Mouse (Mus musculus) kidney, adult 2 months (tissue): ENCODE data around the gene Ube2r2. TPM values are rescaled to one million over a fixed set of nuclear protein-coding genes. Genes with fewer than 3 reads are reported as not detected.

Experiments
- DNase-seq: peaks from one replicate; pipeline ENCODE4 v3.0.0; 2021
- H3K27ac ChIP-seq: fragments of 200-500 bp; 2 replicates; pipeline ENCODE4 v1.5.1; 2012; ENCODE audit warnings: low read depth, low read length, control low read depth, inconsistent platforms; ENCODE audit not compliant: insufficient read depth
- H3K27me3 ChIP-seq: fragments of 200-500 bp; replicated peaks from 2 replicates; pipeline ENCODE4 v1.6.1; 2012; ENCODE audit warnings: mild to moderate bottlenecking, moderate library complexity, low read length, inconsistent platforms; ENCODE audit not compliant: control insufficient read depth, insufficient read depth
- H3K36me3 ChIP-seq: fragments of 200-500 bp; 2 replicates; pipeline ENCODE4 v1.6.1; 2012; ENCODE audit warnings: mild to moderate bottlenecking, moderate library complexity, low read length, inconsistent platforms; ENCODE audit not compliant: control insufficient read depth, insufficient read depth
- H3K4me1 ChIP-seq: fragments of 200-500 bp; 2 replicates; pipeline ENCODE4 v1.6.1; 2011; ENCODE audit warnings: low read length; ENCODE audit not compliant: control insufficient read depth, insufficient read depth
- H3K4me3 ChIP-seq: fragments of 200-500 bp; 2 replicates; pipeline ENCODE4 v1.5.1; 2011; ENCODE audit warnings: mild to moderate bottlenecking, low read depth, low read length, control low read depth; ENCODE audit not compliant: insufficient read depth
- CTCF ChIP-seq: fragments of 200-500 bp; conservative IDR thresholded peaks from 2 replicates; pipeline ENCODE4 v1.5.1; 2011; ENCODE audit warnings: low read depth, mild to moderate bottlenecking, control low read depth, low read length, moderate library complexity, mixed read lengths; ENCODE audit not compliant: insufficient read depth, insufficient read length
- POLR2A ChIP-seq: fragments of 200-500 bp; IDR thresholded peaks from one replicate; pipeline ENCODE4 v1.6.1; 2011; ENCODE audit warnings: low read depth, low read length, control low read depth
- WGBS: fragments of 180-500 bp; shearing (Covaris S2); methylation state at CpG from one replicate; pipeline ENCODE4 v1.1.7; 2018; 5-methylcytosine and 5-hydroxymethylcytosine counted together
- polyA plus RNA-seq: library from polyadenylated mRNA; depleted of rRNA; stranded (reverse); fragments of >200 nt; gene quantifications from 2 replicates; pipeline ENCODE4 v1.2.3, GENCODE M21; 2012; rRNA removed

Ube2r2 gene
- polyA plus RNA-seq: 59.7 and 67.4 TPM in 2 replicates

DNA sequence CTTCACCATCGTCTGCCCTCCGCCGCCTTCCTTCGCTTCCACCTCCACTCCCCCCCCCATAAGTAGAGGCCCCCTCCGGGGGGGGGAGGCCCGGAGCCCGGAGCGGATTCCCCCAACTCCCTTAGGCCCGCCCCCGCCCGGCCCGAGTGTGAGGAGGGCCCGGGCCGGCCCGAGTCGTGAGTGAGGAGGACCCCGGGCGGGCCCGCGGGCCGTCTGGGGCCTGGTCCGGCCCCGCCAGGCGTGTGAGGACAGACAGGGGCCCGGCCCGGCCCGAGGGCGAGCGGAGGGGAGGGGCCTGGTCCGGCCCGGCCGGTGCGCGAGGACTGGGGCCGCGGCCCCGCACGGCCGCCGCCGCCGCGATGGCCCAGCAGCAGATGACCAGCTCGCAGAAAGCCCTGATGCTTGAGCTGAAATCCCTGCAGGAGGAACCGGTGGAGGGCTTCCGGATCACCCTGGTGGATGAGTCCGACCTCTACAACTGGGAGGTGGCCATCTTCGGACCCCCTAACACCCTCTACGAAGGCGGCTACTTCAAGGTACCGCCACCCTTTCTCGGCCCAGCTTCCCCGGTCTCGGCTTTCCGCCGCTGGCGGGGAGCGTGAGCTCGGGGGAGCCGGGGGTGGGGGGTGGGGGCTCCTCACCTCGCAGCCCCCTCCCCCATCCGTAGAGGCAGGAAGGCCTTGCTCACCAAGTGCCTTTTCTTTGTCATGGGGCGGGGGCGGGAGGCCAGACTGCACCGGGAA, at the start of gene Ube2r2:
Gene Ube2r2, plus strand, starts transcription at position 33 of the 743 bp plus-strand sequence.
- peak within 1 kb of the TSS; percentile 88 for H3K27ac ChIP-seq
- no peaks in the 10 kb centered on the region for H3K27me3 ChIP-seq
- TF ChIP-seq POLR2A: no peak
- TF ChIP-seq CTCF: no peak
- peak; percentile 73 for DNase-seq
- no peaks in the 10 kb centered on the region for H3K36me3 ChIP-seq
- no peaks in the 10 kb centered on the region; the same call in 1 of the 2 replicates for H3K4me1 ChIP-seq
- WGBS: under 1% methylated on average over 61 of the region's 65 CpGs
- H3K4me3 ChIP-seq: peak within 1 kb of the TSS; percentile 80

DNA sequence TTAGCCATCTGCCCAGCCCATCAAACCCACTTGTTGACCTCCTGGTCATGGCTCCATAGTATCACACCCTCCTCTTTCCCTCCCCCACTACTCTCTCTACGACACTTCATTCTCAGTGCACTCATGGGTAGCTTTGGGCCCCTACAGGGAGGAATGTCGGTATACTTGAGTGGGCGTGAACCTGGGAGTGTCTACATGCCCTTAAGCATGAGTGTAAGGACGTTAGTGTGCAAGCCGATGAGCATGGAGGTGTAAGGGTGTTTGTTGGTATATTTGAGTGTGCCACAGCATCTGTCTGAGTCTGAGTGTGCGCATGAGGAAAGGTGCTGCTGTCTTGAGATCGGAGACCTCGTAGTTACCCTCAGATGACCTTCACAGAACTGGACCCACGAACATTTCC, 48.6 kb upstream of the Ube2r2 start:
- no peak for DNase-seq
- TF ChIP-seq POLR2A: no peak
- no peak for TF ChIP-seq CTCF
- Histone ChIP-seq H3K27ac (no peak overlapping the region), H3K36me3 (no peaks in the 10 kb centered on the region), H3K4me3 (no peak overlapping the region), H3K4me1 (no peaks in the 10 kb centered on the region), H3K27me3 (no peaks in the 10 kb centered on the region)
- 66% methylated on average over 9 of the region's 9 CpGs for WGBS

DNA sequence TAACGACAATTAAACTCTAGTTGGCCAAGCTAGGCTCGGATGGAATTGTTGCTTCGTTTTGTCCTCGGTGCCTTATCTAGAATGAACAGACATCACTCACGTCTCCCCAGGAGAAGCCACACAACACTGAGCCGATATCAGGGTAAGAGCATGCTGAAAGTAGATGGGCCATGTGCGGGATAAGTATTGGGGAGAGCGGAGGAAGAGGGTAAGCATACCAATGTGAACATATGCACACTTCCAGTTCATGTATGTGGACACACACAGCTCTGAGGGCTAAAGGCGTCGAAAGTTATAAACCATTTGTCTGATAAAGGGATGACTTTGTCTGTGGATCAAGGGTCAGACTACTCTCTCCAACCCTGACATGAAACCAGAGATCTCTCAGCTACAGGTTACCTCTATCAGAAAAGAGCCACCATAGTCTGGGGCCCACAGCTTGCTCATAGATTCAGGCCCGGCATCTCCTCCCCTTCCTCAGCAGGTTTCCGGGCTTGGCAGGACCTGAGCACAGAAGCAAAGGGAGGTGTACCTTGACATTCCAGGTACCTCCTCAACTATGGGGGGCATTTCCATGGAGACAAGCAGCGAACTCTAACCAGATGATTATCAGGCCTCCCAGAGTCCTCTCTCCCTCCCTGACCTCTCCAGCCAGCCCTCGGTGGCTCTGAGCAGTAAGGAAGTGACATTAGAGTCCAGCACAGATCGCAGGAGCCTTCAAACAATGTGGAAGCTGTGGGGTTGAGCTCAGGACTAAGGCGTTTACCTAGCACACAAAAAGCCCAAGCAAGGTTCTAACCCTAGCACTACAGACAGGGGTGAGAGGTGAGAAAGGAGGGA, 47.9 kb upstream of the Ube2r2 start:
- 82% methylated on average over 16 of the region's 16 CpGs for WGBS
- no peak for TF ChIP-seq CTCF
- no peak for TF ChIP-seq POLR2A
- Histone ChIP-seq H3K27ac (peak overlapping the region; percentile 11; the same call in 1 of the 2 replicates), H3K27me3 (no peaks in the 10 kb centered on the region), H3K4me1 (no peaks in the 10 kb centered on the region), H3K36me3 (no peaks in the 10 kb centered on the region), H3K4me3 (no peak overlapping the region)
- no peak for DNase-seq

DNA sequence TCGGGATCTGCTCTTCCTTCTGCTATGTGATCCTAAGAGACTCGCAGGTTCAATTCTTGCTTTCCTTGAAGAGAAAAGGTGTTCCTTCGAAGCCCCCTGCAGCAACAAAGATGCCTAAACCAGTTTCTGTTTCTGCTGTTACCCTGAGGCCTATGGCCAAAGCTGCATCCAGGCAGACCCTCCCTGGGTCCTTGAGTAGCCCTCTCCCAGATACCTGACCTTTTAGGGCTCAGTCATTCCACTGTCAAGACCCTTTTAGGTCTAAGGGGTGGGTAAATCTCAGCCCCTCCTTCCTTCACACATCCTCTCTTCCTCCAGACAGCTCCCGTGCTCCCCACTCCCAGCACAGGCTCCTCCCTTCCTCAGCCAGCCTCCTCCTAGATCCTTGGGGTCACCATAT, 46.4 kb upstream of the Ube2r2 start:
- Histone ChIP-seq H3K27me3 (no peaks in the 10 kb centered on the region), H3K36me3 (no peaks in the 10 kb centered on the region), H3K4me3 (no peak overlapping the region), H3K4me1 (no peaks in the 10 kb centered on the region), H3K27ac (no peak overlapping the region)
- TF ChIP-seq CTCF: no peak
- no peak for TF ChIP-seq POLR2A
- WGBS: 79% methylated on average over 4 of the region's 4 CpGs
- no peak for DNase-seq

DNA sequence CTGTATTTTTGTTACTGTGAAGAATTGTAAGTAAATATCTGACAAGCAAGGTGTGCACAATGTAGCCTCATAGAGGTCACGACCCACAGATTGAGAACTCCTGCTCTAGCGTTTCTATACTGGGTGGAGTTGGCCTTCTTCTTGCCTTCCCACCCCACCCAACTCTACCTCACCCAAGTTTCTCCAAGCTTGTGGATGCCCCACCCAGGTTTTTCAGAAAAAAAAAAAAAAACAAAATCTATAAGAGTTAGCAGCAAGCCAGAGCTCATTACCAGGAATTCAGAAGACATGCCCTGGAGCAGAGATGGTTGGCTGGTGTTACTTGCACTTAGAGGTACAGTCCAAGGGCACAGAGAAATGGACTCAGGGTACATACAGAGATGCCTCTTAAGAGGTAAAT, 45.8 kb upstream of the Ube2r2 start:
- Histone ChIP-seq H3K27me3 (no peaks in the 10 kb centered on the region), H3K36me3 (no peaks in the 10 kb centered on the region), H3K4me1 (no peaks in the 10 kb centered on the region), H3K4me3 (no peak overlapping the region), H3K27ac (no peak overlapping the region)
- no peak for DNase-seq
- 67% methylated on average over 2 of the region's 2 CpGs for WGBS
- no peak for TF ChIP-seq CTCF
- TF ChIP-seq POLR2A: no peak

DNA sequence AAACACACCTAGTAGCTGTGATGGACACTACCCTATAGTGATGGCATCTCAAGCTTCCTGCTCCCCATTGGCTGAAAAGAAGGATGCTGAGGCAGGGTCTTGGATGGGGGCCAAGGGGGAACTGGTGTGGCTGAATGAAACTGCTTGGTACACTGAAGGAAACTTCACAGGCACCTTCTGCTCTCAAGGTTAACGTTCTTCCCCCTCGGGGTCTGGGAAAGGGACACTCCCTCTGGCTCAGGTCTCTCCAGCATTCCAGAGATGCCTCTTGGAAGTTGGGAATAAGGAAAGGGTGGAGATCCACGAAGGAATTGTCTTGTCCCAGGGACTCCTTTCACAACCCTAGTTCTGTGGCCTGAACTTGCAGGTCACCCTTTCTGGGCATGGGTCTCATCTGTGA, 44.2 kb upstream of the Ube2r2 start:
- Histone ChIP-seq H3K4me3 (no peak overlapping the region), H3K36me3 (no peaks in the 10 kb centered on the region), H3K4me1 (peaks cover 5% of the 10 kb centered on the region; the same call in 1 of the 2 replicates), H3K27me3 (no peaks in the 10 kb centered on the region), H3K27ac (no peak overlapping the region)
- TF ChIP-seq POLR2A: no peak
- DNase-seq: no peak
- 16% methylated on average over 3 of the region's 3 CpGs for WGBS

DNA sequence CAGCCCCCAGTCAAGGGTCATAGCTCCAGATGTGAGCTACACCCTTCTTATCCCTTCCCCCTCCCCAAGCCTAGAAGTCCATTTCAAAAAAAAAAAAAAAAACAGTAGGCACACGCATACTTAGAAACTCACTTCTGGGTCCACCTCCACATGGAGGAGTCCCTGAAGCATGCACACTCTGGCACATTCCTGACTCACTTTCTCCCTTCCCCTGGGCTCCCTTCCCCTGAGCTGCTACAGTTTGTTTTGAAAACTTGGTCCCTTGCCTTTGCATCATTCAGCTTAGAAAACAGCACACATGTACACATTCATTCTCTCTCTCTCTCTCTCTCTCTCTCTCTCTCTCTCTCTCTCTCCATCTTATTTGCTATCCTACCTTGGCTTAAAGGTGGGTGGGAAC, 42.6 kb upstream of the Ube2r2 start:
- DNase-seq: no peak
- Histone ChIP-seq H3K27me3 (no peaks in the 10 kb centered on the region), H3K27ac (no peak overlapping the region), H3K36me3 (no peaks in the 10 kb centered on the region), H3K4me1 (peaks cover 7% of the 10 kb centered on the region; the same call in 1 of the 2 replicates), H3K4me3 (no peak overlapping the region)
- no peak for TF ChIP-seq POLR2A
- WGBS: 76% methylated on average over 1 of the region's 1 CpGs
